Mouse (Mus musculus) retina, embryonic 14.5 days (tissue): ENCODE results near the gene Map3k5.
A peak's percentile ranks its signal among the peaks of the same experiment; 100 is the strongest.

Source experiments
- DNase-seq: peaks from one replicate; pipeline ENCODE4 v3.0.0-alpha.2; 2015; ENCODE audit warnings: low spot score

Map3k5 gene

GRCm38 (mm10) chr10:20056859-20057644 is 122.8 kb downstream of the Map3k5 start:
- no peak for DNase-seq

DNA sequence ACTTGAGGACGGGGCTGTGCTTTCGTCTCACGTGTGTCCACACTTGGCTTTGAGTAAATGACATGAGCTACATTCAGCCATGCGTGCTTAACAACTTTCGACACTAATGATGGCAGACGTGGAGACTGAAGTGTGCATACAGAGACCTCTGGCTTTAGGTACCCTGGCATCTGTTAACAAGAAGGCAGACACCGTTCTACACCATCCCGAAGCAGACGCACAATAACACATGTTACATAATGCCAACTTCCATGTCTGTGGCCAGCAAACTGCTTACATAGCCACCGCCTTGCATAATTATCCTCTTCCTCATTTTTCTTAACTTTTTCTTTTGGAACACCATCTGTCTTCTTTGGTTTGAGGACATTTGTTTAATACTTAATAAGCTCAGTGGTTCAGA is 123.8 kb downstream of the Map3k5 start:
- DNase-seq: peak; percentile 43

- DNase-seq: no peak
These were observed 124.6 kb downstream of the Map3k5 start for GRCm38 (mm10) chr10:20058841-20059240.

GRCm38 (mm10) chr10:20060320-20060970 is 126.2 kb downstream of the Map3k5 start:
- no peak for DNase-seq

GRCm38 (mm10) chr10:20064556-20065207 is 130.4 kb downstream of the Map3k5 start:
- DNase-seq: no peak

DNA sequence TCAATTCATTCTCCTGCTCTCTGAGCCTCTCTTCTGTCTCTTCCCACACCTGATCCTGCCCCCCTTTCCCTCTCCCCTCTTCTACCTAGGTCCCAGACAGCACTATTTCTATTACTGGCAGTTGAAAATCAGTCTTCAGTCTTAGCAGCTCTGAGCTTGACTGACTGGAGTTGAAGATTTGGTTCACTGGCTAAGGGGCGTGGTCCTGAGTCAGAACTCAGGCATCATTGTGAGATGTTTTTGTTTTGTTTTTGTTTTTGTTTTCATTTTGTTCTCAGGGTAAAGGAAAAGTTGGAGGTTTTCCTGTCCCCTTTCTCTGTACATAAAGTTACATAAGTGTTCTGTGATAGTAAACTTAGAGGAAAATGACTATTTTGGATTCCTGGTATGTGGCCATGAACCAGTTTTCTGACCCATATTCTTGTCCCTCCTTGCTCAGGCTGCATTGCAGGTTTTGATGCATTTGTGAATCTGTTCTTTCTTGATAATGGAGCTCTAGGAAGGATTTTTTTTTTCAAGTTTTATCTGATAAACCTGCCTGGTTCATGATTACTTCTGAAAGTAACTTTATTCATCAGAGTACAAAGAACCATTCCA is 131.9 kb downstream of the Map3k5 start:
- DNase-seq: no peak

GRCm38 (mm10) chr10:20069771-20070460 is 135.6 kb downstream of the Map3k5 start:
- no peak for DNase-seq

DNA sequence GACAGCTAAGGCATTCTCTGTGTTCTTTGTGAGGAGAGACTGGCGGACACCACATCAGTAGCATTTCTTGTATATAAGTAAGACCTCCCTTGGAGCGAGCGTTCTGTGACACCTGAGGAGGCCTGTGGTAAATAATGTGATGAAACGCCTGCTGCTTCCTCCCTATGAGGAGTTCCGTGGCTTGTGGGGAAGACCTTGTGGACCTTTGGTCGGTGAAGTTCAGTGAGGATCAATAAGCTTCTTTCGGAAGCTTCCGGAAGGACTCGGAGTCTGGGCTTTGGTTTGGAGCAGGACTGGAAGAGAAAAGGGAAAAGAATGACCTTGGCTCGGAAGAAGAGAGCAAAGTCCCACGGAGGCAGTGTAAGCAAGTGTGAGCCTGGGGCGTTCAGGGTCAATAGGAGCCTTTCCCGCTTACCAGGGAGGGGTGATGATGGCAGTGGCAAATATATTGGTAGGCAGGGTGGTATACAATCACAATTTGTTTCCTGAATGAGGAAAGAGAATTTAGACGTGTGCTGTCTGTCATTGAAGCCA is 136.4 kb downstream of the Map3k5 start:
- DNase-seq: no peak

DNA sequence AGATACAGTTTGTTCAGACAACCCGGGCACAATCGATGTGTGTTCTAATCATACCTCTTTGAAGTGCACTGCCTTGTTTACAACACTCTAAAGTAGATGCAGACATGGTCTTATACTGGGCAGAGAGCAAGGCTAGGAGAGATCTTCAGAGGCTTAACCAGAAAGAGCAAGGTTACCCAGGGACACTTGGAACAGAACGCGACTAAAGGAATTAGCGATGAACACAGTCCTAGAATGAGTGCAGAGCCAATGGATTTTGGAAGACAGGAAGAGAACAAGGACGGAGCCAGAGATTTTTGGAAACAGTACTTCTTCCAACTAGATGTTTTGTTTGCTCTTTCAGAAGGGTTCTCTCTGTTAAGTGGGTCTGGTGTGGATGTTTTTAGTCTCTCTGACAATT is 137.4 kb downstream of the Map3k5 start:
- no peak for DNase-seq

DNA sequence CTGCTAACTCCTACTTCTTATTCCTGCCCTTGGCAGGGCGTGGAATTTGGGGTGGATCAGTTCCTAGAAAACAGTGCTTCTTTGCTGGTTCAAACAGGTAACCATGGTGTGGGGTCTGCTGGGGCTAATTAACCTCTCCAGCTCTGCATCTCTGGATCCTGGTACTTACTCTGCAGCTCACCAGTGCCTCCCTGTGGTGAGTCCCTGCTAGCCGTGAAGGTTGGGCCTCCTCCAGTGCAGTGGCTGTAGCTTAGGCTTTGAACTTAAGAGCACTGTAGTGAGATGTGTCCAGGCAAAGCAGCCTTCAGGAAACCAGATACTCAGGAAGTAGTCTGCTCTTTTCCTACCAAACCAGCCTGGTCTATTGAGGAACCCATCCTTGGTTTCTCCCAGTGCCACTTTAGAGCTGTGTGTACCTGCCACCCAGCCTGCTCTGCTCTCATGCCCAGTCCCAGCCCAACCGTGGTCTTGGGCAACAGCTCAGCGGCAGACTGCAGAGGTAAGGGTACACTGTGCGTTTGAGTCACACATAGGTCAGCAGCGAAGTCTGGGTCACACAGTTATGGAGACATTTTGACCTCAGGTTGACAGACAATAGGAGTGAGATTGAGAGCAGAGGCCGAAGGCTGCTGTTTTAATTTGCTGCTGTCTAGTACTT is 139.1 kb downstream of the Map3k5 start:
- DNase-seq: peak; percentile 80

GRCm38 (mm10) chr10:20076541-20077469 is 142.5 kb downstream of the Map3k5 start:
- DNase-seq: no peak

DNA sequence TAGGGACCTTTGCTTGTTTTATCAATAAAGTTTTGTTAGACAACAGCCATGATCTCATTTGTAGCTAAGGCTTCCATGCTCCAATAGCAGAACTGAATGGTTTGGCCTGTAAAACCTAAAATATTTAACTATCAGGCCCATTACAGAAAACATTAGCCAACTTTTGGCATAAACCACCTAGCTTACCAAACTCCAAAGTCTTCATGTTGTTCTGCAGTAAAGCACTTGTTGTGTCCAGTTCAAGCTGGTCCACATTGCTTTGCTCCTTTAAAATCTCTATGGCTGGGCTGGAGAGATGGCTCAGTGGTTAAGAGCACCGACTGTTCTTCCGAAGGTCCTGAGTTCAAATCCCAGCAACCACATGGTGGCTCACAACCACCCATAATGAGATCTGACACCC is 144.1 kb downstream of the Map3k5 start:
- DNase-seq: no peak

DNA sequence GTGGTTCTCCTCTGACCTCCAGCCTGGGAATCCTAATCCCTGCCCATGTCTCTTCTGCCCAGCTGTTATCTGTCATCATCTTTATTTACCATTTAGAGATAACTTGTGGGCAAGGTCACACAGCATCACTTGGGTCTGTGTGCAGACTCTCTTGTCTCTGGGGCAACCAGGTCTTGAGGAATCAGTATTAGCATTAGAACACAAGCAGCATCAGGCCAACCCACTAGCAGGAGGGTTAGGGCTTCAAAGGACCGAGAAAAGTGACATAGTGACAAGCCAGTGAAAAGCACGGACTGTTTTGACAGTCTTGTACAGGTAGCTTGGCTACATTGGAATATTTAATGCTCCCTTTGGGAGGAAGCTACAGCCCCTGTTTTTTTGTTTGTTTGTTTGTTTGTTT is 153.6 kb downstream of the Map3k5 start:
- no peak for DNase-seq

GRCm38 (mm10) chr10:20089026-20089425 is 154.8 kb downstream of the Map3k5 start:
- DNase-seq: no peak

- no peak for DNase-seq
These were observed 155.9 kb downstream of the Map3k5 start for GRCm38 (mm10) chr10:20090171-20090570.

GRCm38 (mm10) chr10:20091416-20091815 is 157.1 kb downstream of the Map3k5 start:
- DNase-seq: no peak

GRCm38 (mm10) chr10:20092371-20092770 is 158.1 kb downstream of the Map3k5 start:
- DNase-seq: no peak

- DNase-seq: no peak
These were observed 167.2 kb downstream of the Map3k5 start for GRCm38 (mm10) chr10:20101456-20101855.

DNA sequence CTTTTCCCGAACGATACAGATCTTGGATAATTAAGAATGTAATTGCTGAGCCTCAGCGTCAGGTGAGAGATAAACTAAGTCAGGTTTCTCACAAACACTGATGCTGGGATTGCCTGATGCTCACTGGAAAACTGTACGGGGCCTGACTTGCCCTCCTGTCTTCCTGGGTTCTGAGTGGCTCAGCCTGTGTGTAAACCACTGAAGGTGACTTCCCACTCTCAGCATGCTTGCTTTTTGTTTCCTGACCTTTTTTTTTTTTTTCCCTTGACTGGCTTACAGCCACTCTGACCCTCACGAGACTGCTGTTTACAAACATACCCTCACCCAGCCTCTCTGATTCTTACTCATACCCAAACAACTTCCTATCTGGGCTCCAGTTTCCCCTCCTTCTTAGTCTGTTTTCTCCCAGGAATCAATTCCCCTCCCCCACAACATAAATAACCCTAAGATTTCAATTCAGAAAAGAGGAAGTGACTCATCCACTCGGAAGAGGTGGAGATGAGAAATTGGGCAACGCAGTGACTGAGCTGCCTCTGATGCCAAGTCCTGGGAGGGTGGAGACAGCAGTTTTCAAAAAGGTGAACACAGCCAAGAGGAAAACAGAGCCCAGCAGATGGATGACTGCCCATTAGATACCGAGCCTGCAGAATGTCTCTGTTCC is 170.1 kb downstream of the Map3k5 start:
- DNase-seq: no peak

- no peak for DNase-seq
These were observed 171.3 kb downstream of the Map3k5 start for GRCm38 (mm10) chr10:20105575-20105974.
